Mouse (Mus musculus): ENCODE measurements around the gene Chit1. TPM values are rescaled to one million over a fixed set of nuclear protein-coding genes. Genes with fewer than 3 reads are reported as not detected.

Gene Chit1
- polyA plus RNA-seq, 1 experiment, result 0.02 TPM

- TF ChIP-seq MYOD1 (IDR thresholded peaks at IDR 0.05; ENCODE audit: control insufficient read depth, insufficient read length, low read depth) (no peak), MAX (IDR thresholded peaks at IDR 0.05) (no peak), CEBPB (IDR thresholded peaks at IDR 0.05; ENCODE audit: low read depth) (no peak), FOSL1 (IDR thresholded peaks at IDR 0.05; ENCODE audit: insufficient read depth, low read length, poor library complexity, severe bottlenecking) (no peak), CTCF (IDR thresholded peaks at IDR 0.05; ENCODE audit: control insufficient read depth, insufficient read depth, insufficient read length) (no peak), MYOG (IDR thresholded peaks at IDR 0.05; ENCODE audit: control insufficient read depth, extremely low read depth, insufficient read length) (no peak), USF1 (IDR thresholded peaks at IDR 0.05; ENCODE audit: low read depth) (no peak)
- Histone ChIP-seq H3K79me2 (ENCODE audit: control insufficient read depth, insufficient read depth) (no peaks in the 10 kb centered on the region), H3K79me3 (ENCODE audit: low read depth) (no peaks in the 10 kb centered on the region), H3K4me3 (ENCODE audit: insufficient read depth, poor library complexity, severe bottlenecking) (no peak overlapping the region), H3ac (ENCODE audit: control insufficient read depth, insufficient read length, low read depth) (no peak overlapping the region), H3K36me3 (ENCODE audit: control insufficient read depth, insufficient read depth) (no peaks in the 10 kb centered on the region), H3K27me3 (ENCODE audit: control insufficient read depth, insufficient read depth, insufficient read length) (peaks cover 7% of the 10 kb centered on the region)
These were observed 3.3 kb upstream of the Chit1 start for GRCm38 (mm10) chr1:134107777-134108176.

DNA sequence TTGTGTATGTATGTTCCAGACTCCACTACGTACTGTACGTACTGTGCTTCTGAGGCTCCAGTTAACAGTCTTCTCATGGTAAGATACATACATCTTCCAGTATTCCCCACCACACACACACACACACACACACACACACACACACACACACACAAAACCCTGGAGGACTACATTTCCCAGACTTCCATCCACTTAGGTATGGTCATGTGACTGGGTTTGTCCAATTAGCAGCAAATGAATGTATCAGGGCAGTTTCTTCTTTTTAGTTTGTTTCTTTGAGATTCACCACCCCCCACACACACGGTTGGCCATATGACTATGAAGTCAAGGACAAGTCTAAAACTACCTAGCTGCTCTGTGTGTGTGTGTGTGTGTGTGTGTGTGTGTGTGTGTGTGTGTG, 1.0 kb upstream of the Chit1 start:
- peaks cover 14% of the 10 kb centered on the region for H3K27me3 ChIP-seq (ENCODE audit: control insufficient read depth, insufficient read depth, insufficient read length)

GRCm38 (mm10) chr1:134110449-134110848, 593 bp upstream of the Chit1 start:
- no peak overlapping the region for H3K4me3 ChIP-seq (ENCODE audit: insufficient read depth, poor library complexity, severe bottlenecking)
- peaks cover 14% of the 10 kb centered on the region for H3K27me3 ChIP-seq (ENCODE audit: control insufficient read depth, insufficient read depth, insufficient read length)
- H3ac ChIP-seq (ENCODE audit: control insufficient read depth, insufficient read length, low read depth), result no peak overlapping the region
- no peaks in the 10 kb centered on the region for H3K79me3 ChIP-seq (ENCODE audit: low read depth)
- H3K36me3 ChIP-seq (ENCODE audit: control insufficient read depth, insufficient read depth), result no peaks in the 10 kb centered on the region
- no peak for TF ChIP-seq CTCF (IDR thresholded peaks at IDR 0.05; ENCODE audit: control insufficient read depth, insufficient read depth, insufficient read length)
- TF ChIP-seq MYOD1 (IDR thresholded peaks at IDR 0.05; ENCODE audit: control insufficient read depth, insufficient read length, low read depth), result no peak
- no peak for TF ChIP-seq MAX (IDR thresholded peaks at IDR 0.05)
- no peak for TF ChIP-seq USF1 (IDR thresholded peaks at IDR 0.05; ENCODE audit: low read depth)
- no peak for TF ChIP-seq MYOG (IDR thresholded peaks at IDR 0.05; ENCODE audit: control insufficient read depth, extremely low read depth, insufficient read length)
- TF ChIP-seq FOSL1 (IDR thresholded peaks at IDR 0.05; ENCODE audit: insufficient read depth, low read length, poor library complexity, severe bottlenecking), result no peak
- no peak for TF ChIP-seq CEBPB (IDR thresholded peaks at IDR 0.05; ENCODE audit: low read depth)
- H3K79me2 ChIP-seq (ENCODE audit: control insufficient read depth, insufficient read depth), result no peaks in the 10 kb centered on the region

More for the DNA sequence above, 1.0 kb upstream of the Chit1 start:
- Histone ChIP-seq H3K79me2 (ENCODE audit: control insufficient read depth, insufficient read depth) (no peaks in the 10 kb centered on the region), H3ac (ENCODE audit: control insufficient read depth, insufficient read length, low read depth) (no peak overlapping the region), H3K79me3 (ENCODE audit: low read depth) (no peaks in the 10 kb centered on the region), H3K36me3 (ENCODE audit: control insufficient read depth, insufficient read depth) (no peaks in the 10 kb centered on the region), H3K4me3 (ENCODE audit: insufficient read depth, poor library complexity, severe bottlenecking) (no peak overlapping the region)
- peak; percentile 81 for TF ChIP-seq USF1 (IDR thresholded peaks at IDR 0.05; ENCODE audit: low read depth)
- TF ChIP-seq CTCF (IDR thresholded peaks at IDR 0.05; ENCODE audit: control insufficient read depth, insufficient read depth, insufficient read length), result no peak

- no peaks in the 10 kb centered on the region for H3K79me3 ChIP-seq (ENCODE audit: low read depth)
- H3K79me2 ChIP-seq (ENCODE audit: control insufficient read depth, insufficient read depth), result no peaks in the 10 kb centered on the region
- no peak for TF ChIP-seq FOSL1 (IDR thresholded peaks at IDR 0.05; ENCODE audit: insufficient read depth, low read length, poor library complexity, severe bottlenecking)
- TF ChIP-seq USF1 (IDR thresholded peaks at IDR 0.05; ENCODE audit: low read depth), result no peak
- TF ChIP-seq CTCF (IDR thresholded peaks at IDR 0.05; ENCODE audit: control insufficient read depth, insufficient read depth, insufficient read length), result no peak
- TF ChIP-seq MAX (IDR thresholded peaks at IDR 0.05), result no peak
- TF ChIP-seq MYOG (IDR thresholded peaks at IDR 0.05; ENCODE audit: control insufficient read depth, extremely low read depth, insufficient read length), result no peak
- TF ChIP-seq MYOD1 (IDR thresholded peaks at IDR 0.05; ENCODE audit: control insufficient read depth, insufficient read length, low read depth), result no peak
- TF ChIP-seq CEBPB (IDR thresholded peaks at IDR 0.05; ENCODE audit: low read depth), result no peak
- no peaks in the 10 kb centered on the region for H3K36me3 ChIP-seq (ENCODE audit: control insufficient read depth, insufficient read depth)
- no peak overlapping the region for H3ac ChIP-seq (ENCODE audit: control insufficient read depth, insufficient read length, low read depth)
- H3K27me3 ChIP-seq (ENCODE audit: control insufficient read depth, insufficient read depth, insufficient read length), result peaks cover 8% of the 10 kb centered on the region
- no peak overlapping the region for H3K4me3 ChIP-seq (ENCODE audit: insufficient read depth, poor library complexity, severe bottlenecking)
These were observed 2.5 kb downstream of the Chit1 start for GRCm38 (mm10) chr1:134113560-134113959.

DNA sequence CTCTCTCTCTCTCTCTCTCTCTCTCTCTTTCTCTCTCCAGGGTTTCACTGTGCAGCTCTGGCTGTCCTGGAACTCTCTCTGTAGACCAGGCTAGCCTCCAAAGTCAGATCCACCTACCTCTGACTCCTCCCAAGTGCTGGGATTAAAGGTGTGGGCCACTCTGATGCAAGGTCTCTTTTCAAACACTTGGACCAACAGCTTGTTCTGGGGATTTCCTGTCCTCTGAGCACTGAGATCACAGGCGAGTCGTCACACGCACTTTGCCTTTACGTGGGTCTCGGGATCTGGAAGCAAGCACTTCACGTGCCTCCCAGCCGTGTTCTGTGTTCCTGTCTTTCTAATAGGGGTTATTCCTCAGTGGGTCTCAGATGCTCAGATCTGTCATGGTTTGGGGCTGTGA, 3.0 kb downstream of the Chit1 start:
- Histone ChIP-seq H3K4me3 (ENCODE audit: insufficient read depth, poor library complexity, severe bottlenecking) (no peak overlapping the region), H3K79me2 (ENCODE audit: control insufficient read depth, insufficient read depth) (no peaks in the 10 kb centered on the region), H3K27me3 (ENCODE audit: control insufficient read depth, insufficient read depth, insufficient read length) (peaks cover 8% of the 10 kb centered on the region), H3K79me3 (ENCODE audit: low read depth) (no peaks in the 10 kb centered on the region), H3ac (ENCODE audit: control insufficient read depth, insufficient read length, low read depth) (no peak overlapping the region), H3K36me3 (ENCODE audit: control insufficient read depth, insufficient read depth) (no peaks in the 10 kb centered on the region)
- TF ChIP-seq MAX (IDR thresholded peaks at IDR 0.05) (no peak), FOSL1 (IDR thresholded peaks at IDR 0.05; ENCODE audit: insufficient read depth, low read length, poor library complexity, severe bottlenecking) (no peak), MYOG (IDR thresholded peaks at IDR 0.05; ENCODE audit: control insufficient read depth, extremely low read depth, insufficient read length) (no peak), USF1 (IDR thresholded peaks at IDR 0.05; ENCODE audit: low read depth) (no peak), CEBPB (IDR thresholded peaks at IDR 0.05; ENCODE audit: low read depth) (no peak), CTCF (IDR thresholded peaks at IDR 0.05; ENCODE audit: control insufficient read depth, insufficient read depth, insufficient read length) (no peak), MYOD1 (IDR thresholded peaks at IDR 0.05; ENCODE audit: control insufficient read depth, insufficient read length, low read depth) (no peak)

DNA sequence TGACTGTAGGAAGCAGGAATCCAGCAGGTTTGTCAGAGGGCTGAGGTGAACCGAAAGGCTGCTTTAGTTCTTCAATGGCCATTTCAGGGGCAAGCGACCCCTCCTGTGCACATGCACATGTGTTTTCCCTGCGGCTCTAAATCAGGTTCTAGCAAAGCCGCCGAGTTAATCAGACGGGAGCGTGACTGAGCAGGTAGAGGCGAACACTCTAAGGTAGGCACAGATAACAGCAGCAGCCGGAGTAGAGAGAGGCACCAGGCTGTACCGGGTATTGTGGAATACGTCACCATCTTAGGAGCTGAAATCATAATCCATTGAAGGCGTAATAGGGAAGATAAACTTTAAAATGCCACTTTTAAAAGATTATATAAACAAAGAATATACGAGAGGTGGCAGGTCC, 3.7 kb downstream of the Chit1 start:
- Histone ChIP-seq H3K79me2 (ENCODE audit: control insufficient read depth, insufficient read depth) (no peaks in the 10 kb centered on the region), H3K27me3 (ENCODE audit: control insufficient read depth, insufficient read depth, insufficient read length) (peaks cover 8% of the 10 kb centered on the region), H3K36me3 (ENCODE audit: control insufficient read depth, insufficient read depth) (no peaks in the 10 kb centered on the region), H3K79me3 (ENCODE audit: low read depth) (no peaks in the 10 kb centered on the region), H3K4me3 (ENCODE audit: insufficient read depth, poor library complexity, severe bottlenecking) (no peak overlapping the region), H3ac (ENCODE audit: control insufficient read depth, insufficient read length, low read depth) (no peak overlapping the region)
- no peak for TF ChIP-seq MYOD1 (IDR thresholded peaks at IDR 0.05; ENCODE audit: control insufficient read depth, insufficient read length, low read depth)
- no peak for TF ChIP-seq FOSL1 (IDR thresholded peaks at IDR 0.05; ENCODE audit: insufficient read depth, low read length, poor library complexity, severe bottlenecking)
- TF ChIP-seq MYOG (IDR thresholded peaks at IDR 0.05; ENCODE audit: control insufficient read depth, extremely low read depth, insufficient read length), result no peak
- no peak for TF ChIP-seq CTCF (IDR thresholded peaks at IDR 0.05; ENCODE audit: control insufficient read depth, insufficient read depth, insufficient read length)
- TF ChIP-seq MAX (IDR thresholded peaks at IDR 0.05), result no peak
- no peak for TF ChIP-seq CEBPB (IDR thresholded peaks at IDR 0.05; ENCODE audit: low read depth)
- TF ChIP-seq USF1 (IDR thresholded peaks at IDR 0.05; ENCODE audit: low read depth), result no peak
